Mouse (Mus musculus) small intestine, adult 10 weeks (tissue): Measurements from ENCODE around the gene Larp4. TPM values are rescaled to one million over a fixed set of nuclear protein-coding genes. Genes with fewer than 3 reads are reported as not detected.

Experiments used
- polyA plus RNA-seq: library from polyadenylated mRNA; stranded (reverse); fragments of 350-450 nt; fragmentation: Illumina TruSeq; extraction: RNeasy Lipid Tissue Mini Kit (QIAGEN cat#74804); gene quantifications from one replicate; pipeline ENCODE4 v1.2.3, GENCODE M21; 2014; ENCODE audit warnings: low replicate concordance

Gene Larp4
- polyA plus RNA-seq = 102 TPM

DNA sequence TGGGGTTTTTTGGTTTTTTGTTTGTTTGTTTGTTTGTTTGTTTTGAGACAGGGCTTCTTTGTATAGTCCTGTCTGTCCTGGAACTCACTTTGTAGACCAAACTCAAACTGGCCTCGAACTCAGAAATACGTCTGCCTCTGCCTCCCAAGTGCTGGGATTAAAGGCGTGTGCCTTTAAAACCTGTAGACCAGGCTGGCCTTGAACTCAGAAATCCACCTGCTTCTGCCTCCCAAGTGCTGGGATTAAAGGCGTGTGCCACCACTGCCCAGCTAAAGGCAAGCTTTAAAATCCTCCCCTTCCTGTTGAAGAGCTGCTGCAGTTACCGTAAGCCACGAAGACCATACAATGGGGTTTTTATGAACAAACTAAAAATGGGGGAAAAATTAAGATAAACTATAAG lies at the start of gene Larp4:
Gene Larp4 (plus strand): TSS at position 301 of the 400 bp plus-strand sequence.

DNA sequence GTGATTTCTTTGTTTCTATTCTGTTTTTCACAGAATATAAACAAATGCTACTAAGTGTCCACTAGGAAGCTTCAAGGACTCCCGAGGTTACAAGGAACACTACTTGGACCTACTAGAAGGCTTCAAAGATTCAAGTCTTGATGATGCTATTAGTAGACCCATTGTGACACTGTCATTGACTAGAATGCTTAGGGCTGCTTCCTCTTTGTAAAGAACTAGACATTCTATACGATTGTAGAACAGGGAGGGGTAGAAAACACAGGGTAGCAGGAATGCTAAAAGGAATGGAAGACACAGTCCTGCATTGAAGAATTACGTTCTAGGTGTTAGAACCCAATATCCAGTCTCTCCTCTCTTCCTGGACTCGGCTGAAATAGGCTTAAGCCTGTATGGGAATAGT lies 2.9 kb upstream of the Larp4 start, which contains the start of gene Fam186a:
Gene Fam186a (minus strand): TSS at position 101 of the 400 bp plus-strand sequence.

DNA sequence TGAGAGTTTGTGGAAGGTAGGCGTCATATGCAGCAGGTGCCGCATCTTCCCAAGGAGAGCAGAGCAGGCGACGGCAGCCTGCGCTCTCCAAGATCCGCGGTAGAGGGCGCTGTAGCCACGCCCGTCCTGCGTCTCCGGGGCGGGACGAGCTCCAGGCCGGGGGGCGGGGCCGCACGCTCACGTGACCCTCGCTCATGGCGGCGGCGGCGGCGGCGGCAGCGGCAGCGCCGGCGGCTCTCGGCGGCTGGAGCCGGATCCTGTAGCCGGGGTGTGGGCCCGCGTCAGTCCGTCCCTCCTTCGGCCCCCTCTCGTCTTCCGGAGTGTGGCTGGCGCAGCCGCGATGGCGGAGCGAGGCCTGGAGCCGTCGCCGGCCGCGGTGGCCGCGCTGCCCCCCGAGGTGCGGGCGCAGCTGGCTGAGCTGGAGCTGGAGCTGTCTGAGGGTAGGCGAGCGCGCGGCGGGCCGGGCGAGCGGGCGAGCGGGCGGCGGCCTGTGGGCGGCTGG lies 68.7 kb downstream of the Larp4 start, which contains the start of gene Dip2b:
Gene Dip2b (plus strand): TSS at position 195 of the 502 bp plus-strand sequence.

Other genes with a start within 250 kb of the Larp4 start
- 25.1 TPM for gene Cox14, start 244.4 kb upstream of the Larp4 start, polyA plus RNA-seq
- 11.0 TPM for gene Cers5, start 197.2 kb upstream of the Larp4 start, polyA plus RNA-seq
- 128 TPM for gene Lima1, start 94.6 kb upstream of the Larp4 start, polyA plus RNA-seq
- gene Fam186a, start 3.0 kb upstream of the Larp4 start, polyA plus RNA-seq = not detected
- 3.1 TPM for gene Dip2b, start 68.6 kb downstream of the Larp4 start, polyA plus RNA-seq